Mouse (Mus musculus): ENCODE measurements at regions not wholly inside any gene's neighbourhood (a gene's known extent, or its start where the extent isn't known, plus 50 kb on each side); places are given as distances from the start of the nearest gene placed in this dataset.
A peak's percentile ranks its signal among the peaks of the same experiment; 100 is the strongest.

- Histone ChIP-seq H3K4me1 (ENCODE audit: insufficient read depth, low read length) (peaks cover 5% of the 10 kb centered on the region; the same call in 1 of the 2 replicates), H3K4me3 (ENCODE audit: low read length) (no peak overlapping the region), H3K36me3 (ENCODE audit: insufficient read depth, low read length) (no peaks in the 10 kb centered on the region), H3K27me3 (ENCODE audit: insufficient read depth, low read length) (no peaks in the 10 kb centered on the region), H3K9me3 (ENCODE audit: low read length) (no peaks in the 10 kb centered on the region), H3K27ac (ENCODE audit: low read length) (no peak overlapping the region), H3K9ac (replicated peaks; ENCODE audit: low read length) (no peak overlapping the region), H3K4me2 (replicated peaks; ENCODE audit: low read depth, low read length) (no peak overlapping the region)
- 82% methylated on average over 4 of the region's 4 CpGs for WGBS
- ATAC-seq (ENCODE audit: low FRiP score, low TSS enrichment) = no peak
Measured at GRCm38 (mm10) chr17:84017891-84018290, 169.9 kb downstream of the Zfp36l2 start.

GRCm38 (mm10) chr17:84014287-84015039, 166.7 kb upstream of the Haao start:
- WGBS = 75% methylated on average over 12 of the region's 12 CpGs
- ATAC-seq (ENCODE audit: low FRiP score, low TSS enrichment) = no peak

GRCm38 (mm10) chr17:84010492-84011060, 162.8 kb upstream of the Haao start:
- H3K9me3 ChIP-seq (ENCODE audit: low read length) = no peaks in the 10 kb centered on the region
- H3K4me2 ChIP-seq (replicated peaks; ENCODE audit: low read depth, low read length) = no peak overlapping the region
- H3K36me3 ChIP-seq (ENCODE audit: insufficient read depth, low read length) = no peaks in the 10 kb centered on the region
- H3K4me1 ChIP-seq (ENCODE audit: insufficient read depth, low read length) = peaks cover 16% of the 10 kb centered on the region
- no peak overlapping the region for H3K4me3 ChIP-seq (ENCODE audit: low read length)
- no peak for ATAC-seq (ENCODE audit: low FRiP score, low TSS enrichment)
- H3K9ac ChIP-seq (replicated peaks; ENCODE audit: low read length) = no peak overlapping the region
- no peak overlapping the region for H3K27ac ChIP-seq (ENCODE audit: low read length)
- 84% methylated on average over 3 of the region's 3 CpGs for WGBS
- no peaks in the 10 kb centered on the region for H3K27me3 ChIP-seq (ENCODE audit: insufficient read depth, low read length)

More at GRCm38 (mm10) chr17:84014287-84015039, 166.7 kb upstream of the Haao start:
- Histone ChIP-seq H3K9ac (replicated peaks; ENCODE audit: low read length) (no peak overlapping the region), H3K4me2 (replicated peaks; ENCODE audit: low read depth, low read length) (no peak overlapping the region), H3K4me3 (ENCODE audit: low read length) (no peak overlapping the region), H3K27me3 (ENCODE audit: insufficient read depth, low read length) (no peaks in the 10 kb centered on the region), H3K9me3 (ENCODE audit: low read length) (no peaks in the 10 kb centered on the region), H3K36me3 (ENCODE audit: insufficient read depth, low read length) (no peaks in the 10 kb centered on the region), H3K4me1 (ENCODE audit: insufficient read depth, low read length) (peaks cover 5% of the 10 kb centered on the region; the same call in 1 of the 2 replicates), H3K27ac (ENCODE audit: low read length) (no peak overlapping the region)

GRCm38 (mm10) chr17:84009966-84010365, 162.2 kb upstream of the Haao start:
- no peaks in the 10 kb centered on the region for H3K9me3 ChIP-seq (ENCODE audit: low read length)
- H3K27me3 ChIP-seq (ENCODE audit: insufficient read depth, low read length) = no peaks in the 10 kb centered on the region
- H3K4me2 ChIP-seq (replicated peaks; ENCODE audit: low read depth, low read length) = no peak overlapping the region
- ATAC-seq (ENCODE audit: low FRiP score, low TSS enrichment) = no peak
- peaks cover 16% of the 10 kb centered on the region for H3K4me1 ChIP-seq (ENCODE audit: insufficient read depth, low read length)
- WGBS = 78% methylated on average over 7 of the region's 7 CpGs
- no peaks in the 10 kb centered on the region for H3K36me3 ChIP-seq (ENCODE audit: insufficient read depth, low read length)
- no peak overlapping the region for H3K9ac ChIP-seq (replicated peaks; ENCODE audit: low read length)
- no peak overlapping the region for H3K27ac ChIP-seq (ENCODE audit: low read length)
- no peak overlapping the region for H3K4me3 ChIP-seq (ENCODE audit: low read length)

- no peak for ATAC-seq (ENCODE audit: low FRiP score, low TSS enrichment)
- 72% methylated on average over 8 of the region's 8 CpGs for WGBS
- H3K27me3 ChIP-seq (ENCODE audit: insufficient read depth, low read length) = no peaks in the 10 kb centered on the region
Measured at GRCm38 (mm10) chr17:84009194-84009593, 161.4 kb upstream of the Haao start.

GRCm38 (mm10) chr17:84008682-84009052, 160.9 kb upstream of the Haao start:
- H3K36me3 ChIP-seq (ENCODE audit: insufficient read depth, low read length) = no peaks in the 10 kb centered on the region
- peaks cover 19% of the 10 kb centered on the region for H3K4me1 ChIP-seq (ENCODE audit: insufficient read depth, low read length)
- no peak for ATAC-seq (ENCODE audit: low FRiP score, low TSS enrichment)
- 35% methylated on average over 7 of the region's 7 CpGs for WGBS
- H3K9ac ChIP-seq (replicated peaks; ENCODE audit: low read length) = no peak overlapping the region
- no peak overlapping the region for H3K4me3 ChIP-seq (ENCODE audit: low read length)
- no peaks in the 10 kb centered on the region for H3K27me3 ChIP-seq (ENCODE audit: insufficient read depth, low read length)
- no peak overlapping the region for H3K4me2 ChIP-seq (replicated peaks; ENCODE audit: low read depth, low read length)
- no peak overlapping the region for H3K27ac ChIP-seq (ENCODE audit: low read length)
- no peaks in the 10 kb centered on the region for H3K9me3 ChIP-seq (ENCODE audit: low read length)

More at GRCm38 (mm10) chr17:84009194-84009593, 161.4 kb upstream of the Haao start:
- peak overlapping the region; percentile 47; the same call in 1 of the 2 replicates for H3K27ac ChIP-seq (ENCODE audit: low read length)
- H3K36me3 ChIP-seq (ENCODE audit: insufficient read depth, low read length) = no peaks in the 10 kb centered on the region
- H3K9ac ChIP-seq (replicated peaks; ENCODE audit: low read length) = no peak overlapping the region
- H3K4me1 ChIP-seq (ENCODE audit: insufficient read depth, low read length) = peaks cover 16% of the 10 kb centered on the region
- H3K9me3 ChIP-seq (ENCODE audit: low read length) = no peaks in the 10 kb centered on the region
- no peak overlapping the region for H3K4me3 ChIP-seq (ENCODE audit: low read length)
- H3K4me2 ChIP-seq (replicated peaks; ENCODE audit: low read depth, low read length) = no peak overlapping the region

GRCm38 (mm10) chr17:84008035-84008681, 160.4 kb upstream of the Haao start:
- Histone ChIP-seq H3K4me2 (replicated peaks; ENCODE audit: low read depth, low read length) (no peak overlapping the region), H3K27ac (ENCODE audit: low read length) (no peak overlapping the region), H3K27me3 (ENCODE audit: insufficient read depth, low read length) (no peaks in the 10 kb centered on the region), H3K4me3 (ENCODE audit: low read length) (no peak overlapping the region), H3K4me1 (ENCODE audit: insufficient read depth, low read length) (peaks cover 19% of the 10 kb centered on the region), H3K9me3 (ENCODE audit: low read length) (no peaks in the 10 kb centered on the region), H3K9ac (replicated peaks; ENCODE audit: low read length) (no peak overlapping the region), H3K36me3 (ENCODE audit: insufficient read depth, low read length) (no peaks in the 10 kb centered on the region)
- ATAC-seq (ENCODE audit: low FRiP score, low TSS enrichment) = peak; percentile 39; the same call in 1 of the 2 replicates
- 79% methylated on average over 12 of the region's 12 CpGs for WGBS

- no peak overlapping the region for H3K9ac ChIP-seq (replicated peaks; ENCODE audit: low read length)
- H3K9me3 ChIP-seq (ENCODE audit: low read length) = no peaks in the 10 kb centered on the region
- no peak overlapping the region for H3K27ac ChIP-seq (ENCODE audit: low read length)
- H3K36me3 ChIP-seq (ENCODE audit: insufficient read depth, low read length) = no peaks in the 10 kb centered on the region
- WGBS = 83% methylated on average over 9 of the region's 9 CpGs
- H3K4me1 ChIP-seq (ENCODE audit: insufficient read depth, low read length) = peaks cover 19% of the 10 kb centered on the region
- no peak for ATAC-seq (ENCODE audit: low FRiP score, low TSS enrichment)
- H3K4me2 ChIP-seq (replicated peaks; ENCODE audit: low read depth, low read length) = no peak overlapping the region
- no peak overlapping the region for H3K4me3 ChIP-seq (ENCODE audit: low read length)
- H3K27me3 ChIP-seq (ENCODE audit: insufficient read depth, low read length) = no peaks in the 10 kb centered on the region
Measured at GRCm38 (mm10) chr17:84006748-84007147, 159.0 kb upstream of the Haao start.

- Histone ChIP-seq H3K27me3 (ENCODE audit: insufficient read depth, low read length) (no peaks in the 10 kb centered on the region), H3K4me1 (ENCODE audit: insufficient read depth, low read length) (peaks cover 31% of the 10 kb centered on the region), H3K9ac (replicated peaks; ENCODE audit: low read length) (0 out of 2 replicates have a peak overlapping the region, but pooled peaks have one; percentile 17), H3K36me3 (ENCODE audit: insufficient read depth, low read length) (no peaks in the 10 kb centered on the region), H3K4me3 (ENCODE audit: low read length) (no peak overlapping the region), H3K4me2 (replicated peaks; ENCODE audit: low read depth, low read length) (no peak overlapping the region), H3K27ac (ENCODE audit: low read length) (0 out of 2 replicates have a peak overlapping the region, but pooled peaks have one; percentile 7), H3K9me3 (ENCODE audit: low read length) (no peaks in the 10 kb centered on the region)
- 57% methylated on average over 6 of the region's 6 CpGs for WGBS
- no peak for ATAC-seq (ENCODE audit: low FRiP score, low TSS enrichment)
Measured at GRCm38 (mm10) chr17:84004237-84004636, 156.5 kb upstream of the Haao start.
